Mouse (Mus musculus): Measurements from ENCODE around the gene Gm3336.
A peak's percentile ranks its signal among the peaks of the same experiment; 100 is the strongest.

Gene Gm3336

DNA sequence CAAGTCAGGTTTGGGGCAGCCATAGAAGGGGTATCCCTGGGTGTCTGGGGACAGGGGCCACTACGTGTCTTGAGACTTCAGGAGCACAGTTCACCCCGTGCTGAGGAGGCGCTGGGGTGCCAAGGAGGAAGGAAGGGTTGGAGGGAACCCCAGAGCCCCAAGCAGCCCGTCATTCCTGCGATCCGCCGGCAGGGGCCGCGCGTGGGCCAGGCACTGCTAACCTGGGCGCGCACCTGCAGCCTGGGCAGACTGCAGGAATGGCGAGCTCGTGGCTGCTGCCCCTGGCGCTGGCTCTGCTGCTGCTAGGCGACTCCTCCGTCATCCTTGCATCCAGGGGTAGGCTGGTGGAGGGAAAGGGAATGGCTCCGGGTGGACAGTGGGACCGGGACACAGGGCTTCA lies at the start of gene Gm3336:
Gm3336 (plus strand) TSS at position 247 of the 400 bp plus-strand sequence.
- peak; percentile 46 for DNase-seq

DNA sequence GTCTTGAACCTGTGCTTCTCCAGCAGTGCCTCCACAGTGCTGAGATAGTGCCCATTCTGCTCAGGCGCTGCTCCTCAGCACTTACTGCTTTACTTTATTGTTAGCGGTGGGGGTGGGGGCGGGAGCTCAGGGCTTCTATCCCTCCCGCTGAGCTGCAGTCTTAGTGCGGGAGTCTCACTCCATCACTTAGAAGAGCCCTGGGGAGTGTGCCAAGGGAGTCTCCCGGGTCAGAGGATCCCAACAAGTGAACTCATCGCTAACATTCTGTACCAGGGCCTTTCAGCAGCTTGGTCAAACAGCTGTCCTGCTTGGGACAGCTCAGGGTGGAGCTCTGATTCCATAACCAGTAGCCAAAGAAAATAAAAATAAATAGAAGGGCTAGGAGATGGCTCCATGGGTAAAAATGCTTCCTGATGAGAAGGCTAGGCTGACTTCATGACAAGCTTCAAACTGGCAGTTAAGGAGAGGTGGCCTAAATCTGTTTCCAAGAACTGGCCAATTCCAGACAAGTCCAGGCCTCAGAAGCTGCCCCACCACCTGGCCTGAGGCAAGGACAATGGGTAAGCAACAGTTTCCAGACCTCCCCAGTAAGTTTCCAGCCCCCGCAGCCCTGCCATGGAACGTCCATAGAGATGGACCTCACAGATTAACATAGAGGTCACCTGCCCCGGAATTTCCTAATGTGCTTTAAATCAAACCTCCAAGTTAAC lies 46.6 kb upstream of the Gm3336 start:
- no peak for DNase-seq

DNA sequence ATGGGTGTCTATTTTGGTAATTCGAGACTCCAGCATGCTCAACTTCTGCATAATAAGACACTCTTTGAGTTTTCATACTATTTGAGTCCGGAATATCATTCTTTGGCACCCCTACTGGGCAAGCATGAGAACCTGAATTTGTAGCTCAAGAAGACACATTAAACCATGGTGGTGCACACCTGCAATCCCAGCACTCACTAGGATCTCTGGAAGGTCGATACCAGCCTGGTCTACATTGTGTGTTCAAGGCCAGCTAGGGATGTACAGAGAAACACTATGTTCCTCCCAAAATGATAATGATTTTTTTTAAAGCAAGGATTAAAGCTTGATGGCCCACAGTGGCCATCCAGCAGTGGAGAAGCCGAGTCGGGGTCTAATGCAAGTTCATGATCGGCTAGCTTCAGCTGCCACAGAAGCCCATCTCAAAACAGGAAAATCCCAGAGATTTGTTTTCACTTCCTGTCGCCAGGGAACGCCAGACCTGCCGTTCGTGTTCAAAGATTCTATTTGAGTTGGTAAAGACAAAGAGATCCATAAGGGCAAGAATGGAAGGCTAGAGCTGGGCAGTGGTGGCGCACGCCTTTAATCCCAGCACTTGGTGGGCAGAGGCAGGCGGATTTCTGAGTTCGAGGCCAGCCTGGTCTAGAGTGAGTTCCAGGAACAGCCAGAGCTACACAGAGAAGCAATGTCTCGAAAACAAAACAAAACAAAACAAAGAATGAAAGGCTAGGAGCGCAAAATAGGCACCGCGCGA lies 45.8 kb upstream of the Gm3336 start:
- DNase-seq = no peak

DNA sequence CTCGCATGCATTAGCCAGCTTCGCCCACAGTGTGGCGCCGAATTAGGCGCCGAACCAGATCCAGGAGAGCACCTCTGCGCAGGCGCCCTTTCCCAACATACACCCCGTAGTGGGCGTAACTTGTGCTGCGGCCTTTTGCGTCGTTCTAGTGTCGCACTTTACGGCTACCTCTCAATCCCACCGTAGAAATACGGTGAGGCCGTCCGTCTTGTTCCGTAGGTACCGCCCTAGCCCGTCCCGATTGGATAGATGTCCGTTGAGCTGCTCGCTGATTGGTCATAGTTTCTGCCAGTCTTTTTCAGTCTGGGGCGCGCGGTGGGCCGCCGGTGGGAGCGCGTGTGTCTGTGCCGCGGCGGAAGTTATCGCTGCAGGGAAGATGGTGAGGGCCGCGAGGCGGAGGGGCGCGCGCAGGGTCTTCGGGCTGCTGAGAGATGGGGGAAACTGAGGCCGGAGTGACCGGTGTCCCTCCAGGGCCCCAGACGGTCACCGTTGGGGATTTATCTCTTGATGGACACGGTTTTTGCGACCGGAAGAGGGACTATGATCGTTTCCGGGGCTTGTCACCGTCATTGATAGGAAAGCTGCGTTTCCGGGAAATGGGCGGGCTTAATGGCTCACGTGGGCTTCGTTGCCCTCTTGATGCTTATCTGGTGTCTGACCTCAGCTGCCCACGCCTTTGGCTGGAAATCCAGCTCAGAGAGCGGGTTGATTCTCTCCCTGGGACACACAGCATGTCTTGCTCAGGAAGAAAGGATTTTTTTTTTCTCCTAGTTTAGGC lies 45.1 kb upstream of the Gm3336 start, which contains the start of gene Lsm4:
Lsm4 (plus strand) TSS at position 170 of the 778 bp plus-strand sequence.
- peak; percentile 95 for DNase-seq

DNA sequence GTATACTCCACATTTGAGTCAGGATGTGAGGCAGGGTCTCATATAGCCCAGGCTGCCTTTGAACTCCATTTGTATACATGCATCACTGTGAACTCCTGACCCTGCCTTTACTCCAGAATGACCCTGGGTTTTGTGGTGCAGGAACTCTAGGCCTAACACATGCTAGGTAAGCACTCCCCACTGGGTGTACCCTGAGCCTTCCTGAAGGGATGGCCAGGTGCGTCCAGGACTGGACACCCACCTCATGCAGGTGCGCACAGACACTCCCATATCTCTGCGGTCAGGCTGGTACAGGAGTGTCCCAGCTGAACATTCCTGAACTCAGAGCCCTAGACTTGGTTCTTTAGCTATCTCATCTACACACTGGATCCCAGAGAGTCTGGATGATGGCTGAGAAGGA lies 44.2 kb upstream of the Gm3336 start:
- no peak for DNase-seq

DNA sequence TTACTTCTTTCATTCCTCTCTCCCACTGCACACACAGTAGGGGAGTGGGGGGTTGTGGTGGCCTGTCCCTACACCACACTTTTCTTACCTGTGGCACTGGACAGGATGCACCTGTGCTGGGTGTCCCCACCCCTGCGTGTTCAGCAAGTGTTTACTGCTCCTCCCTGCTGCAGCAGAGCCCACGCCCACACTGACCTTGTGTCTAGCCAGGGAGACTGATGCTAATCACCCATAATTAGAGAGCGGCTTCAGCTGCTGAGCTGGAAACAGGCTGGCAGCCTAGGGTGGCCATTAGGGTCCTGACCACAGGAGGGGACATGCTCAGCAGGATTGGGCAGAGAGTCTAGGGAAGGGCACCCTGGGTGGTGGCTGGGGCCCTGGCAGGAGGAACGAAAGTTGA lies 43.6 kb upstream of the Gm3336 start:
- DNase-seq = no peak

DNA sequence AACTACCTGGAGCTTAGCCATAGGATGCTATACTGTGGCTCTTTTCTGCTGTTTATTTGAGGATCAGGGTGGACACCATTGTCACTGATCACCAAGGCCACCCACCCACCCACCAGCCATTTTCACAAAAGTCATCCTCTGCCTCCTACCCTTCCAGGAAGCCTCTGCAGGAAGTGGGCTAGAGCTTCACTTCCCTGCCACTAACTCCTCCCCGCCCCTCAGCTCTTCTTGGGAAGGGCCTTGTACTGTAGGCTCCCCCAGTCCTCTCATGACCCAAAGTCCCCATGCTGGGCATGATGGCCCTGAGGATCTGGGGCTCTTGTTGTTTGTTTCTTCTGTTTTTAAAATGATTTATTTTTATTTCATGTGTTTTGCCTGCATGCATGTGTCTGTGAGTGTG lies 43.0 kb upstream of the Gm3336 start:
- DNase-seq = no peak

DNA sequence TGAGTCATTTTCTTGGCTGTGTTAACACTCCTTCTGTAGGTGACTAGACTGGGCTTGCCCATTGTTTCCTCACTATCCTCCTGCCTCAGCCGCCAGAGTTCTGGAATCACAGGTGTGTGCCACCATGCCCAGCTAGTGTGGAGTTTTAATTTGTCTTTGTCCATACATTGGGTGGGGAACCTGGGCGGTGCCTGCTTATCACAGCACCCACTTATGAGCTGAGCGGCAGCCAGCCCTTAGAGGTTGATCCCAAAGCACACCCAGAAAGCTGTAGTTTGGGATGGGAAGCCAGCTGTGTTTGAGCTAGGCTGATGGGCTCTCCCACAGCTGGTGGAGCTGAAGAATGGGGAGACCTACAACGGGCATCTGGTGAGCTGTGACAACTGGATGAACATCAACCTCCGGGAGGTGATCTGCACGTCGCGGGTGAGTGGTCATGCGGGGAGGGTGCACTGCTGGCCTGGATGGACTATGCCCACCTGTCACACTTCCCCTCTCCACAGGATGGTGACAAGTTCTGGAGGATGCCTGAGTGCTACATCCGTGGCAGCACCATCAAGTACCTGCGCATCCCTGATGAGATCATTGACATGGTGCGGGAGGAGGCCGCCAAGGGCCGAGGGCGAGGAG lies 40.8 kb upstream of the Gm3336 start:
- DNase-seq = no peak

DNA sequence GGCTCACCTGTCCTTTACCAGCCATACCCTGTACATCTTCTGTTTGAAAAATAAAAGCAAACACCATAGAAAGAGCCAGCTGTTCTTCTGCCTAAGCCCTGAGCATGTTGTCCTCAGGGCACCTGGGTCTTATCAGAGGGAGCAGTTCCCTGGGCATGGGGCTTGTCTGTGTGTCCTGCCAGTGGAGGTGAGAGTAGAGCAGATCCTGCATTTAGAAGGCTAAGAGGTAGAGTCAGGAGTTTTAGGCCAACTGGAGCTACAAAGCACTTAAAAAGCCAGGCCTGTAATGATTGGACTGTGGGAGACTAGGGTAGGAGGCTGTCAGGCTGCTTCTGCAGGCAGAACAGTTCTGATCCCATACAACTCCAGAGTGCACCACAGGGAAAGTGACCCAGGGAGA lies 39.7 kb upstream of the Gm3336 start:
- no peak for DNase-seq

DNA sequence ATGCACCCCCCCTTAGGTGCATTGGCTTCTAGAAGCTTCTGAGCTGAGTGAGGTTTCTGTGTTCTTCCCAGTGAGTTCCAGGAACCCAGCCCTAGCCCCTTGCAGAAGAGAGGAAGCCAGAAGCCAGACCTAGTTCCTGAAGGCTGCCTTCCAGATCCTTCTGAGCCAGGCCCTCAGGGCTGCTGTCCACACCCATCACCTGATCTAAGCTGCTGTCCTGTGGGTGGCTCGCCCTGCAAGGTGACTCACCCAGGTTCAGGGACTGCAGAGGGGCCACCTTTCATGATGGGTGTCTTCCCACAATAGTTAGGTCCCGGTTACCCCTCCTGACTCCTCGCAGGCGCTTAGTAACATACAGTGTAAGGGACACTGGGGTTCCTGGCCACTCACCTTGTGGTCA lies 38.9 kb upstream of the Gm3336 start:
- no peak for DNase-seq

DNA sequence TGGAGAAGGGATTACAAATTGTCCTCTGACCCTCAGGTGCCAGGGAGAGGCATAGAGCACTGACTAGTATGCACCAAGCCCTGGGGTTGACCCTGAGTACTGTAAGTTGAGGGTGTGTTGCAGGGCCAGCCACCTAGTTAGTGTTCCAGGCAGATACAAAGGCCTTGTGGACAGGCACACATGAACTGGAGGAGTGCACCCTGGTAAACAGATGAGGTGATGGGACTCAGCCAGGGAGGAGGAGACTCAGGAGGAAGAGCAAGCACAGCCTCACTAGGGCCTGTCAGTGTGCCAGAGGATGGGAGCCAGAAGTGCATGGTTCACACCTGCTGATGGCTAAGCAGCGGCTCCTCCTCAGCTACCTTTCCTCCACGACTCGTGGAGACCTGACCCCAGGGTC lies 38.3 kb upstream of the Gm3336 start:
- no peak for DNase-seq

DNA sequence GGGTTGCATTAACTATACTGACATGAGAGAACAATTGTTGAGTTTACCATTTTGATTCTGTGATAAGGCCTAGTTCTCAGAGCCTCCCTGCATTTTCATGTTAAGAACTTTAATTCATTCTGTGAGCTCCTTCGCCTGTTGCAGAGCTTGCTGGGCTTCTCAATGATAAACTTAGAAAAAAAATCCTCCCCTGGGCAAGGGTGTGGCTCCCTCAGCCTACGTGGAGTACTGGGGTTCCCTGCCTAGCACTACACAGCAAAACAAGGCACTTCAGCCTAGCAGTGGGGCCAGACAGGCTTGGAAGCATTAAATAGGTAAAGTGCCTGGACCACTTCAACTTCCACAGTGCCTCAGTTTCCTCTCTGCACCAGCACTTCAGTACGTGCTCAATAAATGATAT lies 36.9 kb upstream of the Gm3336 start:
- DNase-seq = no peak

DNA sequence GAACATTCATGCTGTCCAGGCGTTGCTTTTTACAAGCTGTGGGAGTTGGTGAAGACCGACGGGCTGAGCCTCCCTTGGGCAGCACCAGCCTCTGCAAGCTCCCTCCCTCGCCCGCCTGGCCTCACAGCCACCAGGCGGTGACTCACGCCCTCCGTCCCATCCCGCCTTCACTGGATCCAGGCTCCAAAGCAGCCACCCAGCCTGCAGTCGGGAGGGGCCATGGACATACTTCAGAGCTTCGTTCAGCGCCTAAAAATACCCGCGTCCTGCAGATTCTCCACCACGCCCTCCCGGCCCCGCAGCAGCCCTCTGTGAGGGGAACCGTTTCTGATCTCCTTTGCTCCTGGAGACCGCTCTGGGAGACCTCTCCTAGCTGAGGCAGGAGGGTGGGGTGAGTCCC lies 36.1 kb upstream of the Gm3336 start:
- DNase-seq = no peak

DNA sequence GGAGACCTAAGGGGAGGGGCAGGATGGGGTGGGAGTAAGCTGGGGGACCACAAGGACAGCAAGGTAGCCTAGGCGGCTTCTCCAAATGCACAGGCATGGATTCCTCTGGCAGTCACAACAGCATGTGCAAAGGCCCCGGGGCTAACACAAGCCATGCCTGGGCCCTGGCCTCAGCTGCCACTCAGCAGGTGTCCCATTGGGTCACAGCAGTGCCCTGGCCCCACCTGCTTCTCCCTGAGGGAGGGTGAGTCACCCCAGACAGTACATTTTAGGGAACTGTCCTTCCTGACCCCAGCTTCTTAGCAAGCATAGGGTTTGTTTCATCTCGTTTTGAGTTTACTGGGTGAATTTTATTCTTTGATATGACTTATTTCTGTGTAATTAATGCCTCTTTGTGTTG lies 35.7 kb upstream of the Gm3336 start:
- no peak for DNase-seq

DNA sequence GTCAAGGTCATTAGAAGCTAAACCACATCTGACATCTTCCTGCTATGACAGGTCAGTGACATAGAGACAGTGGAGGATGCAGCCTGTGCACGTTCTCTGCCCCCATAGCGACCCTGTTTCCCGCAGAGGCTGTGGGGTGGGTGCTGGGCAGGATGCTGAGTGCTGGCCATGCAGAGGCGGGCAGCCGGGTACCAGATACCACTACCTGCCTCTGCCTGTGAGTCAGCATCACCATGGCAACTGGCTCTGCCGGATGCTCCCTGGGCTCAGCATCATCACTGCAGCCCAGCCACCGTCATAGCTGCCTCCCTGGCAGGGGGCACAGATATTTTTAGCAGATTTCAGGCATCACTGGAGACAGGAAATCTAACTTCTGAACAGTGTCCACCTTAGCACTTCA lies 34.1 kb upstream of the Gm3336 start:
- DNase-seq = no peak

DNA sequence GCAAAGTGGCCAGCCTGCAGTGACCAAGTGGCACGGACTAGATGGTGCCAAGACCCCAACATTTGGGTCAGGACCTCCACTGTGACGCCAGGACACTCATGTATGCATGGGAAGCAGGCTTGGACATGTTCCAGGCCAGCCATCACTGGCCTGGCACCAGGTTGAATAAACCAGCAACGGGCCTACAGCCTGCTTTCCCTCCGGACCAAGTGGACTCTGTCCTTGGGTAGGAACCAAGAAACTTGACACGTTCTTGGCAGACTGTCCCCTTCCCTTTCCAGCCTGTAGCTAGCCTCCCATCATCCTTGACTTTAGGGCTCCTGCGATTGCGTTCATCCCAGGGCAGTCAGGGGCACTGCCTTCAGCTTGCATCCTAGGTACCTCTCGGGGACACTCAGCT lies 30.8 kb upstream of the Gm3336 start:
- DNase-seq = no peak

DNA sequence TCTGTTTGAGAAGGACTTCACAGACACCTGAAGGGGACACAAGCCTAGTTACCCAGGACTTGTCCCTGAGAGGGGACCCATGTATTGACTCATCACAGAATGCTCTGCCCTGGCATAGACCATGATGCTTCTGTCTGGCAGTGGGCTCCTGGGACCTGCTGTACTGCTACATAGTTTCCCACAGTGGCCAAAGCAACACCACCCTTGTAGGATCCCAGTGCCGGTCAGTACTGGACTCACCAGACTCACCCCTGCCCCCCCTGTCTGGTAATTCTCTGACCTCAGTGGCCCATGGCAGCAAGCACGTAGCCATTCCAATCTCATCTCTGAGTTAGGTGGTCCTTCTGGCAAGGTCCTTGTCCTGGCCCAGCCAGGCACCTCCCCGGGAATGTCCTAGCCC lies 30.2 kb upstream of the Gm3336 start:
- DNase-seq = no peak

DNA sequence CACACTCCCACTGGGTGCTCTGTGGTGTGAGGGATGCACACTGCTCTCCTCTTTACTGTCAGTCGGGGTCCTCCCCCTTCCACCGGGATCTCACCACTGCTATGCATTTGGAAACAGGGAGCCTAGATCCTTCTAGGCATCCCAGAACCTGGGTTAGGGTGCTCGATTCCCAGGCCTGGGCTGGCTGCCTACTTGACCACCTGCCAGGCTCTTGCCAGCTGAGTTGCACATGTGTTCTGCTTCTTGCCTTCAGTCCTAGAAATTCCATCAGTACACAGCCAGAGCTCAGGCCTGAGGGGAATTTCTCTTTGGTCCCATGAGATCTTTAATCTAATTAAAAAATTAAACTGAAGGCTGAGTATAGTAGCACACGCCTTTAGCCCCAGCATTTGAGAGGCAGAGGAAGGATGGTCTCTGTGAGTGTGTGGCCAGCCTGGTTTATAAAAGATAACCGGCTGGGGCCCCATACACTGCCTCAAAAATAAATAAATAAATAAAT lies 28.4 kb upstream of the Gm3336 start:
- no peak for DNase-seq

DNA sequence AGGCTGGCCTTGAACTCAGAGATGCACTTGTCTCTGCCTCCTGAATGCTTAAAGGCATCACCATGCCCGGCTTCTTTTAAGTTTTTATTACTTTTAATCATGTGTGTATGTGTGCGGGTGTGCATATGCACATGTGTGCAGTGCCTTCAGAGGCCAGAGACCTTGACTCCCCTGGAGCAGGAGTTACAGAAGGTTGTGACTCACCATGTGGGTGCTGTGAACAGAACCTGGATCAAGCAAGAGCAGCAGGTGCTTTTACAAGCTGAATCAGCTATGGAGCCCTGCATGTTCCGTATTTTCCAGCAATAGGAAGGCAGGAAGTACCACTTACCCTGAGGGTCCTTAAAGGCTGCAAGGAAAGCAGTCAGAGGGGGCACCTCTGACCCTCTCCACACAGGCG lies 27.1 kb upstream of the Gm3336 start:
- no peak for DNase-seq

DNA sequence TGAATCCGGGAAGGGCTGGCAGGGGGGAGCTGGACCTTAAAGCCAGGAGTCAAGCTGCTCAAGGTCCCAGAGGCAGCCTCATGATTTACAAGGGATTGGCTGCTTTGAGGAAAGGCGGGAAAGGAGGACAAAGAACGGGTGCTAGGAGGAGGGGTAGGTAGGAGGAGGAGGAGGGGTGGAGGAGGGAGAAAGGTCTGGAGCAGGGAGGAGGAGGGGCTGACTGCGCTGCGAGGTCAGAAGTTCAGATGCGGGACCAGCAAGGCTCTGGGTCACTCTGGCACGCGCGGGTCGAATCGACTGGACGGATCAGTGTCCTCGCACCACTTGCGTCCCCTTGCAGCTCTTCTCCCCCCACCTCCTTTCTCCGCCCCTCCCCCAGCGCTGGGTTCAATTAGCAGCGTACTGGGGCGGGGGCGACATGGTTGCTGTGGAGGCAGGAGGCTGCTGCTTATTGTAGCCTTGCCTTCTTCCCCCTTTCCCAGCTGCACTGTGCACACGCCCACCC lies 26.6 kb upstream of the Gm3336 start:
- peak; percentile 62 for DNase-seq

DNA sequence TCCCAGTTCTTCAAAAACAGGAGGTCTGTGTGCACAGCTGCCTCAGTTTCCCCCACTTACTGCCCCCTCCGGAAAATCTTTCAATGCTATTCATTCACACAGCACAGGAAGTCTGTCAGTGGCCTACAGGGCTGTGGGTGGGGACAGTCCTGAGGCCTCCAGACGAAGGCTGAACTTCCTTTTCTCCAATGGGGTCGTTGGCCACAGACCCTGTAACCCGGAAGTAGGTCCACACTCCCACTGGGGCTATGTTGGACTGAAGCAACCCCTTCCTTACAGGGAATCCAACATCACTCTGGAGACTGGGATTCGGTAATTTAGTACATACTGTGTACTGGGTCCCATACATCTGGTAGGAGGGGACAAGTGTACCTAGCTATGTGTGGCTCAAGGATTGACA lies 24.7 kb upstream of the Gm3336 start:
- no peak for DNase-seq

DNA sequence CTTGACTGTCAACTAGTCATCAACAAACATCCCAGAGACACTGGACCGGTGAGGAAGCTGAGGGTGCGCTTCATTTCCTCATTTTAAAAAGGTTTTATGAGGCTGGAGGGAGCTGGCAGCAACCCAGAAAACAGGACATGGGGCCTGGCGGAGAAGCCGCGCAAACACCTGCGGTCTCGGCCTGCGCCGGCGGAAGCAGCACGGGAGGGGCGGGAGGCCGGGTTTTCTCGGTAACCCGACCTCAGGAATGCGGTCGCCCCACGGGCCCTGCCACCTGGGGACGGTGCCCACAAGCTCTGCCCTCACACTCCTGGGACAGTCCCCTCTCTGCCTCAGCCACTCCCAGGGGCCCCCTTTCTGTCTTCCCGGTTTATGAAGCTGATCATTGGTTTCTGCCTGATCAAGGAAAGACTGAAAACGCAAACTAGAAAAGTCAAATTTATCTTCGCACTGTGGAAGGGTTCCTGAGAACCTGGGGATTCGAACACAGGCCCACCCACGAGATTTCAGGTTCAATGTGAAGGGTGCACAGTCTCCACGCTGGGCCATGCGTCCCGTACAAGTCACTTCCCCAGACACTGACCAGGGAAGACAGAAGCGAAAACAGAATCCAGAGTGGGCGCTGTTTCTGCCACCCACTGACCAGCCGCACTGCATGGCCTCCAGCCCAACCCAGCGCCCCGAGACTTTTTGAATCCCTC lies 22.9 kb upstream of the Gm3336 start:
- no peak for DNase-seq
